Mouse (Mus musculus) 3134 (cell line): ENCODE measurements around the gene Tspan9.
A peak's percentile ranks its signal among the peaks of the same experiment; 100 is the strongest.

Experiments used
- DNase-seq: peaks from one replicate; pipeline ENCODE4 v3.0.0-alpha.2; 2011; ENCODE audit warnings: low spot score; ENCODE audit not compliant: insufficient read length; ENCODE audit errors: extremely low read depth

Gene Tspan9

DNA sequence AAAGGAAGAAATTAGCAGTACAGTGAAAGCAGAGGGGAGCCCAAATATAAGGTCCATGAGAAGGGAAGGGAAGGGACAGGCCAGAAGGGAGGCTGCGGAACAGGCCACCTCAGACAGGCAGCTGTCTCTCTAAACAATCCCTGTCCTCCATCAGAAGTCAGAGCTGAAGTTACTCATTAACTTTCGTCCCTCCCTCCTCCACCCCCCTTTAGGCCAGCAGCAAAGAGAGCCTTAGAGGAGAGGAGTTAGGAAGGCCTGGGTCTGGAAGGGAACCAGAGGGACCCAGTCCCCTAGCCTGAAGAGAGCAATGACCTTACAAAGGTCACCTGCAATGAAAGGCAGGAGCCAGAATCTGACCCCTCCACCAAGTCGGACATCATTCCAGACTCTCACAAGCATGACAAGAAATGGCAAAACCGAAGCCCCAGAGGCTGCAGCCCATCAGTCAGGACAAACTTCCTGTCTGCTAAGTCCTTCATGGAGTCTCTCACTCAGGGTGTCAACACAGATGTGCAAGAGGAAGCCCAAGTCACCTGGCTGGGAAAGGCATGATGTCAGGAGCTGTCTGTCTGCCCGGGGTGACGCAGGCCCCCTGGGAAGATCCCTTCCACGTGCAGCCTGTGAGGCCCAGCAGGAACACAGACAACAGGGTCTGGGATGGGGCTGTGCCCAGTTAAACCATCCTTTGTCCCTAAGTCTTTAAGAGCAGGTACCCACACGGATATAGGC, 9.0 kb downstream of the Tspan9 start:
- no peak for DNase-seq

DNA sequence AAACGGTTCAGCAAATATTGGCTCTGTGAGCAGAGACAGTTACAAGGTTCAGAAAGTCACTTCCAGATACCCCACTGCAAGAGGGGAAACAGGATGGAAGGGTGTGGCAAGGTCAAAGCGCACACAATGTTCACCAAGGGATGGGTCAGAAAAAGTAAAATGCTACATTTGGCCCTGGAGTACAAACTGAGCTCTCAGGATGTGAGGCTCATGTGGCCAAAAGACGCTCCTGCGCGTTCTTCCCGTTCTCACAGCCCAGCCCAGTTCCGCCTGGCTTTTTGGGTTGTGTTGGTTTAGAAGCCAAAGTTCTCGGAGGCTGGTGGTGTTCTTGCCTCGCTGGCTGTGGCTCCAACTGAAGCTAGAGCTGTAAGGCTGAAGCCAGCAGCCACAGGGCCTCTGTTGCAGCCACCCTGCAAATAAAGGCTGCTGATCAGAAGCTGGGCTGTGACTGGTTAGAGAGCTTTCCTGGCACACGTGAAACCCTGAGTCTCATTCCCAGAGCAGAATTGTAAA, 9.7 kb downstream of the Tspan9 start:
- DNase-seq, result no peak

DNA sequence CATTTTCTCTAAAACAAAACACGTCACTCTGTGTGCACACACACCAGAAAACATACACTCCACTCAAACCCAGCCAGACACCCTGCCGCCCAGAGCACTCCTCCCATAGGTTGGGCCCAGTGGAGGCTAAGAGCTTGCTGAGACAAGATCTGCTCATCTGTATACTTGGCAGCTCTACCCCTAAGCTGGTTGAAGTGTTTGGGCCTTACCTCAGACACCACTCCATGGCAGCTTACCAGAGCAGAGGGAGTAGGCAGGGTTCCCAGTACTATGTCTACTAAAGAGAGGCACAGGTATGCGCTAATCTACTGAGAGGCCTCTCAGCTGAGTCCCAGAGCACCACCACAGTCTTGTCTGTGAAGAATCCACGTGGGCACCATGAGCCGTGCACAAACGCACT, 10.8 kb downstream of the Tspan9 start:
- DNase-seq, result no peak

DNA sequence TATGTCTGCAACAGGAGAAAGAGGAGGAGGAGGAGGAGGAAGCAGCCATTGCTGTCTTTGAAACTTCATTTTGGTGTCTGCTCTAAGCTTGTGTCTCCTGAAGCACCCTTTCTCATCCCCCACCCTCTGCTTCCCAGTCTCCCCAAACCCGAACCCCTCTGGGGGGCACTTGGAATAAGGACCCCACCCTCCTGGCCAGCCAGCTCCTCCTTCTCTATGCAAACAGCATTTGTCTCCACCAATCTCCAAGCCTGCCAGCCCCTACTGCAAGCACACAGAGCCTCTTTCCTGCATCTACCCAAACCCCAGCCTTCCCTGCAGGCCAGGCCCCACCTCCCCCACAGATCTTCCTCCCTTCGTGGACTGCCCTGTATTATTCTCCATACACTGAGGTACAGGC, 12.0 kb downstream of the Tspan9 start:
- no peak for DNase-seq

DNA sequence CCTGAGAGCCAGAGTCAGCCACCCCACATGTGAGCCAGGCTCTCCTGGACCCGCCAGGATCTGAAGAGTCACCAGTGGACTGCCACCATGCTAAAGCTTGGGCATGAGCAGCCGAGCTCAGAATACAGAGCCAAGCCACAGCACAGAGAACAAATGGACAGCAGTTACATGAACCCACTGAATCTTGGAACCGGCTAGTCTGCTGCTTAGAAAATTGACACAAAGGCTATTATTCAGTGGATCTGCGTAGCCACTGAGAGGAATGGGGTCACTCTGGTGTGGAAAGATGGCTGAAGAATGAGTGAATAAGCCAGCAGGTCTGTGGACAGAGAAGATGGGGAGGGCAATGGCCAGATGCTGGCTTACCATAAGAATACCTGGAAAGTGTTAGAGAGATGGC, 12.7 kb downstream of the Tspan9 start:
- no peak for DNase-seq

DNA sequence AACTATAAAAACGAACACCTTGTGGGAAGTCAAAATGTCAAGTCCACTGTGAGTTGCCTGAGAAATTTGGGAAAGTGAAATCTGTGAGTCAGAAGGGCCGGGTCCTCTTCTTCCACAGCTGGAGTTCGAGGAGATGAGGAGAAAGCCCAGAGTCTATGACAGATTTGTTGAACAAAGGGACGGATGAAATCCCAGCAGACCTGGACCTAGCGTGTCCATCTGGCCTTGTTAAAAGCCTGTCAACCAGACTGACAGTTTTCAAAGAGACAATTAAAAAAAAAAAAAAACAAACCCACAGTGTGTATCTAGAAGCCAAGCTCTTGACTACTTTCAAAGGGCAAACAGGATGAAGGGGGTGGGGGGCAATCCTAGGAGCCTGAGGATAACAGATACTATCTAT, 14.0 kb downstream of the Tspan9 start:
- no peak for DNase-seq

DNA sequence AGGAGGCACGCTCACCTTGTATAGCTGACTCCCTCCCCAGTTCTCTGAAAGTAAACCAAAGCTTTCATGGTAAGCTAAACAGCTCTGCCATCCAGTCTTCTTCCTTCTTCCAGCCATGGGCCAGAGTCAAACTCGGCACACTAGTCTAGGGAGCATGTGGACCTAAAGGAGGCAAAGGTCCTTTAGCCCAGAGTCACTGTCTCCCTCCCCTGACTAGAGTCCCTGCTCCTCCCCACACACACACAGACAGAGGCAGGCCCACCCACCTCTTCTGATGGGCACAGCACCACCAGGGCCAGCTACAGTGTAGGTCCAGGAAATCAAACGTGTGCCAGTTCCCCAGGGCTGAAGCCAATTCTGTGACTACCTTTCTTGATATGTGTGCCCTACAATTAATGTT, 16.1 kb downstream of the Tspan9 start:
- no peak for DNase-seq

DNA sequence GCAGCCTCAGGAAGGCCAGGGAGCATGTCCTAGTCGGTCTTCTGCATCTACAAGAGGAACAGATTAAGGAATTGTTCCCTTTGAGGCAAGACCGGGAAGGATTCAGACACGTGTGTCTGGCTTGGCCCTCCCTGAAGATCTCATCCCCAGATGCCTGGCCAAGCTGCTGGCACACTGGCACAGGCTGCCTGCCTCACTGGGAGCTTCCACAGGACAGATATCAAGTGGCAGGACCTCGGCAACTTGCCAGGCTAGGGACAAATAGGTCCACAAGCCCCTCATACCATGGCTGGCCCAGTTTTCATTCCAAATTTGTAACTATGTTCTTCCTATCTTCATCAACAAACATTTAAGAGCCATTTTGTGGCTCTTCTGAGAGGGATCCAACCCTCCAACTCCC, 16.5 kb downstream of the Tspan9 start:
- DNase-seq, result no peak

DNA sequence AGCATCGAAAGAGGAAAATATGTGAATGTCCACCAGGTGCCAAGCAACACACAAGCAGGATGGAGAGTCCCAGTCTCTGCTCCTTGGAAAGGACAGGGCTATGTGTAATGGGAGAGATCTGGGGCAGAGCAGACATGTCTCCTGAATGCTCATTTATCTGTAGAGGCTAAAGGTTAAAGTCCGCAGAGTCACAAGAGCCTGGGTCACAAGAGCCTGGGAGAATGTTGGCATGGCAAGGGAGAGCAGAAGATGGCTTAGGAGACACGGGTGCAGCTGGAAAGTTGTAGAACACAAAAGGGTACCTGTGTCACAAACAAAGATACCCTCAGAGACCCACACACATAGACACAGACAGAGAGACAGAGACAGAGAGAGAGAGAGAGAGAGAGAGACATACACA, 17.9 kb downstream of the Tspan9 start:
- no peak for DNase-seq

DNA sequence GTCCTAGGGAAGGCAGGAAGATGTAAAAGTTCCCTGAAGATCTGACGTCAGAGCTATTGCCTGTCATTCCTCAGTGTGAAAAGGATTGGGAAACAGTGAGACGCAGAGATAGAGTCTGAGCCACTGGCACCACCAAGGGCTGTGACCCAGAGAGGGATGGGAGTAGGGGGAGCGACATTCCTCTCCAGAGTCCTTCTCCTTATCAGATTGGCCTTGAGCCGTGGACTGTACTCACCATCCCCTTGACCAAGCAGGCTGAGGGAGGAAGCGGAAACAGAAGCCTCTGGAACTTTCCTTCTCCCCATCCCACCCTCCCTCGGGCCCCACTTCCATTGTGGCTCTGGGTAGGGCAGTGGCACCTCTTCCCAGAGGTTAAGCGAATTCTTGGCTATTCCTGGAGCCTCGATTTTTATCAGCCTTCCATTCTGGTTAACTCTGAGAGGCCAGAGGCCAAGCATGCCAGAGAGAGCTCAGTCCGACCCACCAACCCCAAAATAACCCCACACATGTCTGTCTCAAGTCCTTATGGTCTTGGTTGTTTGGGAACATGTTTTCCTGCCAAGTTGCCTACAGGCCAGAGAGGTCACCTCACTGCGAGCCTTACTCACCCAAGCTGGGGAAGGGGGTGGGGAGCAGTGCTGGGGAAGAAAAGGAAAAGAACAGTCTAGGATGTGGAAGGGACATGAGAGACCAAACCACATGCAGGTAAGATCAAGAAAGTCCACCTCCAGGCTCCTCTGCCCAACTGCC, 19.0 kb downstream of the Tspan9 start:
- peak; percentile 39 for DNase-seq

DNA sequence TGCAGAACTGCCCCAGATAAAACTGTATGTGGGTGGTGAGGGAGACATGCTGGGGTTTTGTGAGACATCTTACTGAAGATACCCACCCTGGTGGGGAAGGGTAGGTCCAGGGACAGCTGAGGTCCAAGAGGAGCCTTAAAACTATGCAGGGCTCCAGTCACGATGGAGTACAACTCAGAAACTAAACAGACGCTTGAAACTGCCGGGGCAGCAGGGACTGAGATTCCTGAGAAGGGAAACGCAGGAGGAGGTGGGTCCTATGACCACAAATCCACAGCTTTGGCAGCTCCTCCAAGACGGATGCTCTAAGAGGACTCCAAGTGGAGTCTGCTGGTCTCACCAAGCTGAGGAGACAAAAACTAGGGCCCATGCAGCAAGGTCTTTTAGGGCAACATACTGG, 21.3 kb downstream of the Tspan9 start:
- peak; percentile 57 for DNase-seq

DNA sequence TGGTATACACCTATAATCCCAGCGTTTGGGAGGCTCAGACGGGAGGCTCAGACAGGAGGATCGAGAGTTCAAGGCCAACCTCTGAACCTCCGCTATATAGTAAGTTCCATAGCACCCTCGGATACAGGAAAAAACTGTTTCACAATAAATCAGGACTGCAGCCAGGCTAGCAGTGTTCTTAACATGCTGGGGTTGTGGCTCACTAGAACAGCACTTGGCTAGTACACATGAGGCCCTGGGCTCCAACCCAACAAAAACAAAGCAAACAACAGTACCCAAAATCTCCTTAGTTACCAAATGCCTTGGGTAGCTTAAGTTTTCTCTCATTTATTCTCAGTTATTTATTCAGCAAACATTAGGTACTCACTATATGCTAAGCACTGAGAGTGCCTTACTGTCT, 21.7 kb downstream of the Tspan9 start:
- peak; percentile 65 for DNase-seq

DNA sequence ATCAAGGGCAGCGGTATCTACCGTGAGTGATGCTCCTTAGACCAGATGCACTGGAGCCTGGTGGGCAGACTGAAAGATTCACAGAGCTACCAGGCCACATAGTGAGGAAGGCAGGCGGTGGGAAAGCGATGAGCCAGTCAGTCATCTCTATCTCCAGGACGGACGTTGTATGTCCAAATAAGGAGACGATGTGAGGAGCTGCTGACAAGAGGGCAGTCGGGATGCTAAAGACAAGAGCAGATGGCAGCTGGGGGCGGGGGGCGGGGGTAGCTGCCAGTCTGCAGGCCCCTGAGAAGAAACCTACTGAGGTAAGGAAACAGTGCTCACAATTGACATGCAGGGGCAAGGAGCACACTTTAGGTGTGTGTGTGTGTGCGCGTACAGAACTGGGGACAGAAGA, 22.6 kb downstream of the Tspan9 start:
- no peak for DNase-seq

DNA sequence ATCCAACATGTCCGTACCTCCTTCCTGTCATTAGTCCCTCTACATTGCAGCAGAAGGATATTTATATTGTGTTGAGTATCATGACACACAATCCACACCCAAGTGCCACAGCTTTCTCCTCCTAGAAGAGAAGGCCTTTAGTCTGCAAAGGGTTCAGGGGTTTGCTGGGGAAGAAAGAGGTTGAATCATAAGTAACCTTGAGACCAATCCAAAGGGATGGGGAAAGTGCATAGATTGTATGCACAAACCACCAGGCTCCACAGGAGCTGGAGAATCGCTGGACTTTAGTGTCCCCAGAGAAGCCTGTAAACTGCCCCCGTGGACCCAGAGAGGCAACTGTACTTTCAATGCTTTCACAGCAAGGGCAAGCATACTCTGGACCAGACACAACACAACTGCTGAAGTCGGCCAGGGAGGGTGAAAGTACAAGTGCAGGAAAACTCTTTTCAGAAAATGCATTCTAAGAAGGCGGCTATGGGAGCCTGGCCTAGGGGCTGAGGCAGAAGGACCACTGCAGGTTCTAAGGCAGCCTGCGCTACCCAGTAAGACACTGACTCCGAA, 24.6 kb downstream of the Tspan9 start:
- DNase-seq, result no peak

DNA sequence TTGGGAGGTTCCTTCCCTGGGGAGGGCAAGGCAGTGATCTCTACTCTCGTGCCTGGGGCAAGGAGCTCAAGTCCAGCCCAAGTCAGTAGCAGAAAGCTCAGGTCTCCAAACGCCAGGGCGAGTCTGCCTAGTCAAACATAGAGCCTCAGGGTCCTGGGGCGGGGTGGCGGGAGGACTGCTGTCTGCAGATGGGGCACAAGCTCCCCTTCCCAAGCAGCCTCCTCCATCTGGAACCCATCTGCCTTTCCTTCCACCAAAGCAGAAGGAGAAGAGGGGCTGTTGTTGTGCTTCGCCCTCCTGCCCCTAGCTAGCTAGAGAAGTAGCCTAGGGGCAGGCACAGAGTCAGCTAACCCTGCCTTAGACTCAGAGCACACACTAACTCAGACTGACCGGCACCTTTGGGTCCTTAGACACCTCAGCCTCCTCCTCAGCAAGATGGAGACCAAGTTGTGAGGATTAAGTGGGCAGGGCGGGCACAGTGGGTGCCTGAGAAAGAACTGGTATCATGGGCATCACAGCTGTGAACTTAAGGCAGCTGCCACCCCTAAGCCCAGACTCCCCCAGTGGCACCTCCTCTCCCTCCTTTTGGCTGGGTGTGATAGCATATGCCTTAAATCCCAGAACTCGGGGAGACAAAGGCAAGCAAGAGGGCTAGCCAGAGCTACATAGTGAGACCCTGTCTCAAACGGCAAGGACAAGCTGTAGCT, 26.4 kb downstream of the Tspan9 start:
- no peak for DNase-seq

DNA sequence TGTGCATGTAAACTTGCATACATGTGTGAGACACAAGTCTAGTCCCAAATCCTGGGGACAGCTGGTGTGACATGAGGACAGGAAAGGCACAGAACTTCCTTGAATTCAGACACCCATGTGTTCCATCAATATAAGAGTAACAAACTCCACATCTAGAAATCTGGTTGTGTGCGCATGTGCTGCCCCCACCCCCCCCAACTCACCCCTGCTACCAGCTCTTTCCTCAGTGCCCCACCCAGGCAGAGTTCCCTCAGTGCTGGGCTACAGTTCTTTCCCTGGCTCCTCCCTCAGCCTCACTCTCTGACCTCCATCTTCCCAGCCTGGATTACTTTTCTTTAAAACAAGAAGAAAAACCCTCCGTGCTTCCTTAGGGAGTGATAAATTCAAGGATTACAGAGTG, 27.1 kb downstream of the Tspan9 start:
- DNase-seq, result no peak

DNA sequence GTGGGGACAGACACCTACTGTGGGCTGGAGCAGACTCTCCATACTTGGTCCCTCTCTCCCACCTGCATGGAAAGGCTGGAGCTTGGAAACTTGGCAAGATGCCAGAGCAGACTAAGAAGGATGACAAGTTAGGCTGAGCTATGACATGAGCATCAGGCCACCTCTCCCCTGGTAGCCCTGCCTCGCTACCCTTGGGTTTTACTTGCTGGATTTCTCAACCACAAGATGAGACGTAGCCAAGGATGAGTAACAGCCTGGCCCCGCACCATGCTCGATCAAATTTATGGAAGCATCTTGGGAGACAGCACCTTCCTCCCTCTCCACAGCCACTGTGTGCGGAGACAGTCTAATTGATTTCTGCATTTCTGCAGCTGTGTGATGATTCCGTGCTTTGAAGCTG, 28.3 kb downstream of the Tspan9 start:
- DNase-seq, result peak; percentile 65

DNA sequence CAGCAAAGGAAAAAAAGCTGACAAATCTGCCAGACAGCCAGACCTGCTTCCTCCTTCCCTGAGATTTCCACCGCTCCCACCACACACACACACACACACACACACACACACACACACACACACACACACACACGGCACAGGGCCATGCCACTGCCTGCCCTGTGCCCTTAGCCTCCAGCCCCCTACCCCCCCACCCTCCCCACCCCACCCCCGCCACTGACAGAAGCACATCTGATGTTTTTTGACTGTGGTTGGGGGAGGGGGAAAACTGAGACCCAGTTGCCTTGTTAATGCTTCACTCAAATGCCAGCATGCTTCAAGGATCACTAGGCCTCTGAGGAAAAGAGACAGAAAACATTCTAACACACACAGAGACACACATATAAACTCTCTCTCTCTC, 30.8 kb downstream of the Tspan9 start:
- DNase-seq, result no peak

DNA sequence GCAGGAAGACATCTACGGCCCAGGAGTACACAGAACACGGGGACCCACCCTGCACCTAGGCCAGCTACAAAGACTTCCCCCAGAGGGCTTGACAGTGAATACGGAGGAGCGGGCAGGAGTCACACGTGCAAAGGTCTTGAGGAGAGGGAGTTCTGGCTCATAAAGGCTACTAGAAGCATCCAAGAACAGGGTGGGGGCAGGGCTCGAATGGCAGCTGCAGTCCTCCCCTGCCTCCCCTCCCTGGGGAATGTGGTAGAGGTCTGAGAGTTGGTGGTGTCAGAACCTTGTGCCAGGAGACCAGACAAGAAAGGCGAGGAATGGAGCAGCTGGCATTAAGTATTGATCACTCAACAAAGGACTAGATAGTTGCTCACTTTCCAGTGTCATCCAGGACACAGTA, 31.6 kb downstream of the Tspan9 start:
- DNase-seq, result no peak

DNA sequence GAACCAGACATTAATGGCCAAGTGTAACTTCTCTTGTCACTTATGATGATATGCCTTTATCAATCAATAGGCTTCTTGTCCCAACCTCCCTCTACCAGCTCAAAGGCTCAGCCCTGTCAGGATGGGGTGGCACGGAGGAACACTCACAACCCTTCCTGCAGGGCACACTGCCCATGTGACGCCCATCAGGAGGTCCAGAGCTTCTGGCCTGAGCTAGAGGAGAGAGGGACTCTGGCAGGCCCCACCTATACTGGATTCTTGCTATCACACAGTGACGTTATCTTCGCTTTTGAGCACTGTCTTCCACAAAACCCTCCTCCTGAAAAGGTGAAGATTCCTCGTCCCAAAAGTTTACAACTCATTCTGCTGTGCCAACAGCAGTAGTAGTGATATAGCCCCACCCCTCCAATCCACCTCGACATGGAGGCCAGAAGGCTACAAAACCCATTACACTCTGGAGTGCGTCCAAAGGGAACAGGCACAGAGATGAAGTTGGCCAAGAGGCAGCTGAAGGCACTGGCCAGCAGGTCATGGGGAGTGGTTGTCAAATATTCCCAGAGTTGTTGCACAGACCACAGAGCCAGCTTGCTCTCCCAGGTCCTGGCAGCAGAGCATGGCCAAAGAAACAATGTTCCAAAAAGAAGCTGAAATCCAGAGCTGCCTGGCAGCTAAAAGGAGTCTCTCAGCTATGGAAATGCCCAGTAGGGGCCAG, 34.9 kb downstream of the Tspan9 start:
- peak; percentile 77 for DNase-seq

DNA sequence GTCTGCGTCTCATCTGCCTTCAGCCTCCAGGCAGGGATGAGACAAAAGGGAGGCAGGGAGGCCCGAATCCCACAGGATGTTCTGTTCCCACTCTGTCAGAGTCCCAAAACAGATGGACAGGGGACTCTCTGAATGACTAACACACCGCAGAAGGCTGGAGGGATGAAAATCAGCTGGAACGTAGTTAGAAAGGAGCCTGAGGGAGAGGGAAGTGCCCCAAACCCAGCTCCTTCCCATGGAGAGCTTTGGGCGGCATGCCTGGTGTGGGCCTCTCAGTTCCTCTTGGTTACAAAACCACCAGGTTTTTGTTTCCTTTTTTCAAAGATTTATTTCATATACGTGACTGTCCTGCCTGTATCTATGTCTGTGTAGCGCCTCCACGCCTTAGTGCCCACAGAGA, 35.7 kb downstream of the Tspan9 start:
- no peak for DNase-seq
